Mouse (Mus musculus): ENCODE results near the gene Abcg1.

DNA sequence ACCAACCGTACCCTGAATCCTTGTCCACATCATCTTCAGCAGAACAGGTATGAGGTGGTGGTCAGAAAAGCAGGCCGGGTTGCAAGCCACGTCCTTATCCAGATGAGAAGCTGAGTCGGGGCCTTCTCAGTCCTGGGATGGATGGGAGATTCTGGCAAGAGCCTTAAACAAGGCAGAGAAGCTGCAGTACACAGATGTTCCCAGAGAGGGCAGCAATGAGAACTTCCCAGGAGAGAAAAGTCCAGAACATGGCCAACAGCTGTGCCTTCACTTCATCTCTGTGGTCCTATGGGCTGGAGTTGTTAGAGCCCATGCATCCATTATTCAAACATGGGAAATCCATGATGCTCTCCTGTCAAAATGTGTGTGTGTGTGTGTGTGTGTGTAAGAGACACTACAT lies 39.2 kb upstream of the Abcg1 start:
- TF ChIP-seq CTCF (IDR thresholded peaks at IDR 0.05; ENCODE audit: insufficient read depth, low read length), result peak; percentile 60
- TF ChIP-seq POLR2A (IDR thresholded peaks at IDR 0.05; ENCODE audit: borderline replicate concordance, extremely low read depth, low read depth, low read length), result no peak
